Mouse (Mus musculus): ENCODE measurements around the gene Gm4756.
"Not testable (repeated sequence)": the region's sequence is repeated elsewhere in the genome, so short reads cannot be mapped to it uniquely, and the experiment has no call there.

Gm4756 gene

GRCm38 (mm10) chr12:72654698-72655097, 5.2 kb upstream of the Gm4756 start:
- DNase-seq (ENCODE audit: low read depth, low spot score) = peak; percentile 62

- no peak for DNase-seq (ENCODE audit: low read depth, low spot score)
These were observed 540 bp downstream of the Gm4756 start for GRCm38 (mm10) chr12:72648921-72649320.

DNA sequence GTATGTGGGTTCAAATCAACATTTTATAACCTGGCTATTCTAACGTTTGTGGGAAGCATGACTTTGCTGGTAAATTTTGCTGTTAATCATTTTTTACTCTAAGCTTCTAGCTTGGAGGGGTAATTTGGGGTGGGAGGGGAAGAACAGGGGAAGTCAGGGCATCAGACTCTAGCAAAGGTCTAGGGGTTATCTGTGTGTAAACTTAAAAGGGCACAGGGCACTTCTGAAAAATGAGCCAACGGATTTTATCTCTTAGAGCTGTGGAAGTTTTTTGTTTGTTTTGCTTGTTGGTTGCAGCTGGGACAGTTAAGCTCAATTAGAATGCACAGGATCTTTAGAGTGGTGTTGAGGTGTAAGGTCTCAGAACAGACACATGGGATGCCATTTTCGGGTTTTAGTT, 11.4 kb downstream of the Gm4756 start:
- DNase-seq (ENCODE audit: low read depth, low spot score) = no peak

DNA sequence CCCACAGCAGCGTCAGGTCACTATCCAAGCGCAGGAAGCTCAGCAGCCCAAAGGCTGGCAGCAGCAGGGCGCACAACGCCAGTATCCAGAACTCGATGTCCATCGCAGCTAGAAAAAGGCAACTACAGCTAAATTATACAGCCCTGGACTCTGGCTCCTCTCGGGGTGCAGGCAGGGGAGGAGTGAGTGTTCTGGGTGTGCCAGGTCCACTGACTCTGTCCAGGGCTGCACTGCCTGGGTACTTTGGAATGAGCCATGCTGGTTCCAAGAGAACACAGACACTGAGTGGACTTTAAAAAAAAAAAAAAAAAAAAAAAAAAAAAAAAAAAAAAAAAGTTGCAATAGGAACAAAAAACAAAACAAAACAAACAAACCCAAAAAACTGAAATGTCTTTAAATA, 20.7 kb downstream of the Gm4756 start:
- DNase-seq (ENCODE audit: low read depth, low spot score) = no peak

DNA sequence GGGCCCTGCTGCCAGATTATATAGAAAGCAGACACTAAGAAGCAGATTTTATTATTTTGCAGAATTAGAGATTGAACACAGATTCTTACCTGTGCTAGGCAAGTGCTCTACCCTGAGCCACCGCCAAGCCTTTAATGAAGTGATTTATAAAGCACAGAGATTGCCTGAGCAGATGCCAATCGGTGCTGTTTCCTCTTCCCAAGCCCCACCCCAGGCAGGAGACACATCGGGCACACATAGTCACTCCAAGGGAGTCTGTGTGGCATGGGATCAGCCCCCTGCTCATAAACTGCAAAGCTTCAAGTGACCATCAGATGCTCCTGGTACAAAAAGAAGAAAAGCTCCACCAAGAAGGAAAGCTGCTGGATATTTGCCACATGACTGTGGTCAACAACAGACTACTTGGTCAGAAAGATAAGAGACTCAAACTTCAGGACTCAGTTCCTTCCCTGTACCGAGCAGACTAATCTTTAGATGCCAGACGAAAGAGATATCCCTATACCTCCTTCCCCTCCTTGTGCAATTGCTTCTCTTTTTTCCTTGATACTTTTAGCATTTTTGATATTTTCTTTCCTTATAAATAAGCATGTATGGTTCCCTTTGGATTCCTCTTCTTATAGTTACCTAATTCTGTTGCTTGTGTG, 26.5 kb downstream of the Gm4756 start:
- no peak for DNase-seq (ENCODE audit: low read depth, low spot score)

GRCm38 (mm10) chr12:72621441-72621840, 28.0 kb downstream of the Gm4756 start:
- no peak for DNase-seq (ENCODE audit: low read depth, low spot score)

DNA sequence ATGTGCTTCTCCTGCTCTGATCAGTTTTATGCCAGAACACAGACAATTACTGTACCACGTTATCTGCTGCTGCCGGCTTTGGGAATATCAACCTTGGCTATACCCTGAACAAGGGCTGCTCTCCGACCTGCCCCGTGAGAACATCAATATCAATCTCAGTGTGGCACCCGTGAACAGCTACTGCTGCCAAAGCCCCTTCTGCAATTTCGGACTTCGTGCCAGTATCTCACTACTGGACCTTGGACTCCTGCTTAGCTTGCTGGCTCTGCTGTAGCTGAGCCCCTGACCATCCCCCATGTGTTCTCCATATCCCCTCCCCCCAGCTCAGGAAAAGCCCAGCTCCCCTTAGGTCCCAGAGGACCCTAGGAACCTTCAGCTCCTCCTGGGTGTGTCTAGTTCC, 28.6 kb downstream of the Gm4756 start:
- no peak for DNase-seq (ENCODE audit: low read depth, low spot score)

DNA sequence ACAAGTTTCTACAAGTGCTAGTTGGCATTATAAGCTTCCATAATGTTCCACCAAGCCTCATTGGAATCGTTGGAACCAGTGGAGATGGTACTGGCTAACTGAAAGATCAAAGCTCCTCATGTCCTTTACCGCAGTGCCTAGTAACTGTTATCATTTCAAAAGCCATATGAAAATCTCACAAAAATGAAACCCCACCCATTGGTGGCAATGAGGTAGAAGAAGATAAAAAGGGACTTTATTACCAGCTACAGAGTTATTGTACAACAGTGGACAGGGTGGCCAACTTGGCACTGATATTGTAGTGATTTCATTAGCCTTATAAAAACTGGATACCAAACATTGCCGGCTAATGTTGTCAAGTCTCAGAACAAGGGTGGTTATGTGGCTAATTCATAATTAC, 37.4 kb downstream of the Gm4756 start:
- no peak for DNase-seq (ENCODE audit: low read depth, low spot score)

GRCm38 (mm10) chr12:72598731-72599130, 50.7 kb downstream of the Gm4756 start:
- not testable (repeated sequence) for DNase-seq (ENCODE audit: low read depth, low spot score)

DNA sequence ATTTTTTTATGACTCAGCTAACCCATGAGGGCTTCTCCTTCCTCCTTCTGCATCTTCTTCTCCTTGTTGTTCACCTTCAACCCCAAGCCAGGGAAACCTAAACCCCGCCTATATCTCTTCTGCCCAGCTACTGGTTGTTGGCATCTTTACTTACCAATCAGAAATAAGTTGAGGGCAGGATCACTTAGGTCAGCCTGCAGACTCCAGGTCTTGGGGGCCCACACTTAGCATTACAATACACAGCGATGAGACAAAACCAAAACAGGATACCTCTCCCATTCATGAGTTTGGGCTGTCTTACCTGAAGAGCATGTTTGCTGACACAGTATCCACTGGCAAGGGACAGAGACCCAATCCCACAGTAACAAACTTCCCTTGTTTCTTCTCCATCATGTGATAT, 55.5 kb downstream of the Gm4756 start:
- DNase-seq (ENCODE audit: low read depth, low spot score) = no peak

GRCm38 (mm10) chr12:72592991-72593390, 56.5 kb downstream of the Gm4756 start:
- no peak for DNase-seq (ENCODE audit: low read depth, low spot score)

- no peak for DNase-seq (ENCODE audit: low read depth, low spot score)
These were observed 64.1 kb downstream of the Gm4756 start for GRCm38 (mm10) chr12:72585339-72585738.

GRCm38 (mm10) chr12:72583099-72583498, 66.4 kb downstream of the Gm4756 start:
- DNase-seq (ENCODE audit: low read depth, low spot score) = no peak

DNA sequence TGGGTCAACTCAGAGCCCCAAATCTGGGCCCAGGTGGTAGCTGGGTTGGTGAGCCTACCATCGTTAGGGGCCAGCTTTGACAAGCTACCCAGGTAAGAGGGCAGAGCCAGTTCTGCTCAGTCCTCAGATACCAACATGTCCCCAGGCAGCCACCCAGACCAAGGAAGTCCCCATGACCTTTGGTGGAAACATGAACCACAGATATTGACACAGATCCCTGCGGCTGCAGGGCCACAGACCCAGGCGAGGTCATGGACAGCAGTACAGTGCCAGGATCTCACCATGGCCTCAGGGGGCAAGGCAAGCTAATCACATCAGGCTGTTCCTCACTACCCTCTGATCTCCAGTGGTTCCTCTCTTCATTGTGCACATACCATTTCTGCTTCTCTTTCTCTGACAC, 67.4 kb downstream of the Gm4756 start:
- no peak for DNase-seq (ENCODE audit: low read depth, low spot score)

DNA sequence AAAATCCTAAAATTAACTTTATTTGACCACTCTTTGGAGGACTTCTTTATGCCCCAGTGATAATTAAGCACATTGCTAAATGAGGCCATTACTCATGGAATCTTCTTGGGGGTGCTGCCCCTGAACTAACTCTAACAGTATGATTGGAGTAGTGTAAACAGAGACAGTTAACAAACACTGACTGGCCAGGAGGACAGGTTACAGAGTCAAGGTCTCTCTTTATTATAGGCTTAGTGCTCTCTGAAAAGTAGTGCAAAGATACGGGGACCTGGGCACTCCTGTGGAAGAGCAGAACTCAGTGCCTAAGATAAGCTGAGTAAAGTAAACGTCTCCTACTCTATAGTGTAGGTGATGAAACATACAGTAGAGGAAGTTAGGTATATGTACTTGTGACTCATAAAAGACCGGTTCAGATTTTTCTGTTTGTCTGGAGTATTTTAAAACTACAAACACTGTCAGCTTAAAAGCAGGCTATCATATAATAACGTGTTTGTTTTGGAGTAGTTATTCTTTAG, 85.1 kb downstream of the Gm4756 start:
- DNase-seq (ENCODE audit: low read depth, low spot score) = no peak

DNA sequence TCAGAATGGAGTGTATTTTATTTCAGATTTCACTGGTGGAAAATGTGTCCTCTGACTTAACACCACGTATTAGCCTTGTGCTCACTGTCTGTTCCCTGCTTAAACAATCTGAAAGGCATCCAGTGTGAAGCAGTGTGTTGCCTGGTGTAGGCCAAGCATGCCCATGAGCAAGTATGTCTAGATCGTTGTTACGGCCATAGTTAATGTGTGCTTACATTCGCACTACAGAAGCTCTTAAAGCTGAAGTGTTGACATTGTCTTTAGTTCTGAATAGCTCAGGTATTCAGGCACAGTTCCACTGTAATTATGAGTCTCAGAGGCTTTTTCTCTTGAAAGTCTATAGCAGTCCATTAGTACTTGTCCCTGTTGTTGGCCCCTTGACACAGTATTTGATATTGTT, 95.1 kb downstream of the Gm4756 start:
- DNase-seq (ENCODE audit: low read depth, low spot score) = no peak

DNA sequence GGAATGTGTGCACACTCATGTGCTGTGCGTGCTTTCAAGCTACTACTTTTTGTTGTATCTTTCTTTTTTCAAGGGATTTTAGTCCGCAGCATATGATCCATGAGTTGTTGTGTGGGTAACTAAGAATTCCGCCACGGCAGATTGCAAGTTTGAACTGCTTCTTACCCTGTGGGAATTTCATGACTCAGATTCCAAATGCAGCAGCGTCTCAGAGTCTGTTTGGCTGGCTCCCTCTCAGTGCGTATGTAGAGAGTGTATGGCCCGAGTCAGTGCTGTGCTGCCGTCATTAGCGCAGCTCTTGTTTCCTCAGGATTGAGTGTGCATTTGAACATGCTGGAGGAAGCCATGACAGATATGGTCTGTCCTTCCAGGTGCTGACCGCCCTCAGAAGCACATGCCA, 110.9 kb downstream of the Gm4756 start:
- no peak for DNase-seq (ENCODE audit: low read depth, low spot score)

- DNase-seq (ENCODE audit: low read depth, low spot score) = peak; percentile 96
These were observed 113.4 kb downstream of the Gm4756 start, which contains the start of gene Pcnx4 for GRCm38 (mm10) chr12:72536021-72536597. Gene Pcnx4, plus strand, starts transcription at chr12:72536383.

- DNase-seq (ENCODE audit: low read depth, low spot score) = no peak
These were observed 113.9 kb downstream of the Gm4756 start for GRCm38 (mm10) chr12:72535599-72535998.

DNA sequence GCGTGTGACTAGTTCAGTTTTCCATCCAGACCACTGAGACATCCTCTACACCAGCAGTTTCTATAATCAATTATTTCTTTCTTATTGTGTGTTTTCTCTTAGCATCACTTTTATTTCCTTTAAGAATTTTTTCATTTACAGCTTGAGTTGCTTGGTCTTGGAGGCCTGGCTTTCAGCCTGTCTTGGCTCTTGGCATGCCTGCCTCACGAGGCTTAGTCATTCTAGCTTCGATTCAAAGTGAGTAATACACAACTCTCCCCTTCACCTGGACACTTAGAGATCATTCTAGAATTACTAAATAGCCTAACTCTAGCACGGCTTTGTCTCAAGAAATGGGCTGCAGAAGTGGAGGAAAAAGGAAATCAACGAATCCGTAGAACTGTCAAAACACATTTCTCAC, 115.5 kb downstream of the Gm4756 start:
- no peak for DNase-seq (ENCODE audit: low read depth, low spot score)

- no peak for DNase-seq (ENCODE audit: low read depth, low spot score)
These were observed 117.2 kb downstream of the Gm4756 start for GRCm38 (mm10) chr12:72532303-72532702.

All from forelimb bud, embryonic 11.5 days (tissue).